Mouse (Mus musculus): ENCODE results near the gene Tenm3.

Gene Tenm3

DNA sequence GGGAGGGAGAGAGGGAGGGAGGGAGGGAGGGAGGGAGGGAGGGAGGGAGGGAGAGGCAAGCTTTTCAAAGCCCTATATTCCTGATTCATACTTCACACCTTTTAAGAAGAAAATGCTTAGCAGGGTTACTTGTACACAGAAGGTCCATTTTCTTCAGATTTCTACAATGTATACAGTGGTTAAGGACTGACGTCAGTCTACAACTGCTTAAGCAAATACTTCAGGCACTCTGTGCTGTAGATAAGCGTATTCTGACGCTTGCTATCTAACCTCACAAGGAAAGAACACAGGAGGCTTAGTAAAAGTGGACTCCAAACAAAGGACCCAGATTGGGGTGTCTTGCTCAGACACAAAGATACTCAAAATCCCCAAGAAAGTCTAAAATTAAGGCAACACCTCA lies 34.6 kb downstream of the Tenm3 start:
- DNase-seq (ENCODE audit: low spot score in 2 of 2): no peak

DNA sequence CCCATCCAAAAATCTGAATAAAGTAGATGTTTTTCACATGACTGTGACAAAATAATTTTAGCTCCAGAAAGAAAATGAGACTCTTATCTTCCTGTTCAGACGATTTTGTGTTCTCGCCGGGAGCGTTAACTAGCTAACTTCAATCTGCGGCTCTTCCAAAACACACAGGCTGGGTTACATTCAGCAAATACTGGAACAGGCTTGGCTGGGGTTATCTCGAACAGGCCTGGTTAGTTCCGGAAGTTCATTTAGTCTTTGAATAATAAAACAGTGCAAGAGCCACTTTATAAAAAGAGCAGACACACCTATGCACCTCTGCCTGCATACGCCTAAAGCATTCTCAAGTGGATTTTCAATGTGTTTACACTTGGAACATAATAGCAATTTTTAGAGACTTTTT lies 40.7 kb downstream of the Tenm3 start:
- DNase-seq (ENCODE audit: low spot score in 2 of 2): no peak

DNA sequence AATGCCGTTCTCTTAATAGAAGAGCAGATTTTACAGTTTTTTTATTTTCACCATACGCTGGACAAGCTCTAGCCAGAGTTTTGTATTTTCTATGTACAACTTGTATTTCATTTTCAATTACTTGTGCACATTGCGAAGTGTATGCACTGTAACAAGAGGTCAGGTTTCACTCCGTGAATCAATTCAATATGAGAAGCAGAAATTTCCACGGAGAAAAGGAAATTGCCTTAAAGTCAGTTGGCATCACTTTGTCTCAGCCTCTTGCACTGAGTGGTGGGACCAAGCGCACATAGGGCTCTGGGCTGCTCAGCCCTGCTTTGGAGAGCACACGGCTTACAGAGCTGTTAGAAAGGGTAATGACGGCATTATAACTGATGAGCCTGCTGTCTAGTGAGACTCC lies 41.5 kb downstream of the Tenm3 start:
- no peak for DNase-seq (ENCODE audit: low spot score in 2 of 2)

DNA sequence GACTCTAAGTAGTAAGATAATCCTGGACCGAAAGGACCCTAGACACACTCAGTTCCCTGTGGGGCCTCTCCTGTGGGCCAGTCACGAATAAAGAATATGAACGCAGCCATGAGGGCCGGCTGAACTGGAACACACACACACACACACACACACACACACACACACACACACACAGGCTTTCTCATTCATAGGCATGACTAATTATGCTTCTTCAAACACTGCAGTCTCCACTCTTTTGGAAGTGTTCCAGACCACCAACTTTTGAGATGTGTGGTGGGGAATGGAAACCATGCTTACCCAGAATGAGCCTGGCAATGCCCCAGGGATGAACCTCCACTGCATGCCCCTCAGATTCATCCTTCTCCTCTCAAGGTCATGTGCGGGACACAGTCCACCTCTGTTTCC lies 45.8 kb downstream of the Tenm3 start:
- no peak for DNase-seq (ENCODE audit: low spot score in 2 of 2)

DNA sequence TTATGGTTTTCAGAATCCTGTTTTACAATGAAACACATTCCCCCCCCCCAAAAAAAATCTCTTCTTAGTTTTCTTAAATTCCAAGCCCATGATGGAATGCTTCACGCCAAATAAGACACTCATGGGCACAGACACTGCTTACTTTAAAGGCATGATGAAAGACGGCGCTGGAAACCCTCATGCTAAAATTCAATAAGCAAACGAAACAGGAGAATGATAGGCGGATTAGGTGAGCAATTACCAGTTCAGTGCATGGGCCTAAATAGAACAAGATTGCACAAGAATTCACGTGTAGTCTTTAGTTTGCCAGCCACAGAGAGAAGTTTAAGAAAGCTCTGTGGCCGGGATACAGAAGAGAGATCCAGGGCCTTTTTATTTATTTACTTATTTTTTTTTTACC lies 49.5 kb downstream of the Tenm3 start:
- no peak for DNase-seq (ENCODE audit: low spot score in 2 of 2)

DNA sequence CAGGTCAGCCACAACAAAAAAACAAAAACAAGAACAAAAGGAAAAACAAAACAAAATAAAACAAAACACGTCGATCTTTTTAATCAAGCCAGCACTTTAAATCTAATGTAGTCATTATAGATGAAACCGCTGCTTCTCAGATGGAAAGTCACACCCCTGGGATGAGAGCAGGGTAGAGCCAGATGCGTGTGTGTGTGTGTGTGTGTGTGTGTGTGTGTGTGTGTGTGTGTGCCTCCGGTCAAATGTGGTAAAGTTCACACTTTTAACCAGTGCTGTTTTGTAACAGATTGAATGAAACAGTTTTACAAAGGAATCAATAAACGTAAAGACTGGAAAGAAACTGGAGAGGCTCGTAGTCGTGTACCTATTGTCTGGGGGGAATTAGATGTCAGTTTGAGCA lies 50.0 kb downstream of the Tenm3 start:
- no peak for DNase-seq (ENCODE audit: low spot score in 2 of 2)

DNA sequence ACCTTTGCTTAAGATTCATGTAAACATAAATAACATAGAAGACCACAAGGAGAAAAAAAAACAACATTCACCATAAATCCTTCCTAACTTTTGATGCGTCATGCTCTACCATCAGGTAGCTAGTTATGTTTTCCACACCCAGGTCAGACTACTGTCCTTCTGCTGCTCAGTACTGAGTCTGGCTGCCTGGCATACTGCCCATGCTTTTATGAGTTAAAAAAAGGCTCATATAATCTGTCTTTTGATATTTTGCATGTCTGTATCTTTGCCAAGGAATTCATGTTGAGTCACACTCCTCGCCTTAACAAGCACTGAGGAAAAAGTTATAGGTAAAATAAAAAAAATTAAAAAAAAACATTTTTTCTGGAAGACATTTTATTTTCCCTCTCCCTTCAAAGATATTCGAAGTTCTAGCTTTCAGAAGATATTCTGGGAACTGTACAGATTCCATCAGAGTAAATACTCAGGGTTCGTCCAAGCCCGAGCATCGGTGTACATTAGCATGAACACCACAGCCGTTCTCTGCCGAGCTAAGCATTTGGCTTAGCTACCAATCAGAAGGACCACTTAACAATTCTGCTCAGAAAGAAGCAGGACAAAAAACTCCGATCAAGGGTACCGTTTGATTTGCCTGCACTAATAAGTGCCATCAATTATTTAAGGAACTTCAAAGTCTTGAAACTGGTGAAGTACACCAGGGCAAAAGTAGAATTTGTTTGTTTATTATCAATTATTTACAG lies 51.0 kb downstream of the Tenm3 start:
- no peak for DNase-seq (ENCODE audit: low spot score in 2 of 2)

DNA sequence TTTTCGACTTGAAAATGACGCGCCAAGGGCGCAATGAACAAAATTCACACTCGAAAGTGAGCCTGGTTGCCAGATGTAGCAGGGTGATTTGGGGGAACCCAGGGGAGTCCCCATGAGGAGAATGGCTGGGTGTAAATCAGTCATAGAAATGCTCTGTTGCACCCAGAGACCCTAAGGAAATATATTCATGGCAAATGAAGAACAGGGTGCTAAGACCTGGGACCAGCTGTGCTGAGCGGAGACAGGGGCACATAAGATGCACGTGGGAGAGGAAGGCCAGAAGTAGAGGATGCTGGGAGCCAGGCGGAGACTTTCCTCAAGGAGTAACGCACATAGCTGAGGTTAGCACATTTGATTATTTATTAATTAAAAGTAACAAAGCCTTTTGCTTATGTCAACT lies 60.4 kb downstream of the Tenm3 start:
- no peak for DNase-seq (ENCODE audit: low spot score in 2 of 2)

DNA sequence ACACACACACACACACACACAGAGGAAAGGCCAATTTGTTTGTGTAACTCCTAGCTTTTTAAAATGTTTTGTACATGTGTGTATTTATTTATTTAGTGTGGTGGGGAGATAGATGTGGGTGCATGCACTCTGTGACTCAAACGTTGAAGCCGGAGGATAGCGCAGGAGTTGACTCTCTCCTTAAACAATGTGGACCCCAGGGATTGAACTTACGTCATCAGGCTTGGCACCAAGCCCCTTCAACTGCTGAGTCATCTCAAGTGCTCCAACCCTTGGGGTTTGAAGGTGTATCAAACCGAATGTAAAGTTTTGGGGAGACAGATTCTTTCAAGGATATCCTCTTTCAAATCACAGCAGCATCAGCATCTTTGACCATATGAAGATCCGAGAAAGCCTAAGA lies 63.1 kb downstream of the Tenm3 start:
- no peak for DNase-seq (ENCODE audit: low spot score in 2 of 2)

DNA sequence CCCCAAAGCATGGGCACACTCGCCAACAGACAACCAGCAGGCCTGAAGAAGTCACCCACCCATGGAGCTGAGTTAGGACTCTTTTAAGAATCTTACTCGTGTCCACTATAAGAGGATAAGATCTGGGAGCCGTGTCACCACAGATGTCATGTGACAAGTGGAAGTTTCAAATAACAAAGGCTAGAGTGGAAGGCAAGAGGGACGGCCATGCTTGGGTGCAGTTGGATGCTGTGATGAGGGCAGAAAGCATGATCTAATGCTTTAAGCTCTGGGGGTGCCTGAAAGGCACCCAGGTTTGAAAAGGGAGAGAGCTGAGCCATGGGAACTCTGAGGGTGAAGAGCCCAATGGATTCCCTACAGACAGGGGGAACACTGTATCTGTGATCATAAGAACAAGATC lies 64.6 kb downstream of the Tenm3 start:
- DNase-seq (ENCODE audit: low spot score in 2 of 2): no peak

DNA sequence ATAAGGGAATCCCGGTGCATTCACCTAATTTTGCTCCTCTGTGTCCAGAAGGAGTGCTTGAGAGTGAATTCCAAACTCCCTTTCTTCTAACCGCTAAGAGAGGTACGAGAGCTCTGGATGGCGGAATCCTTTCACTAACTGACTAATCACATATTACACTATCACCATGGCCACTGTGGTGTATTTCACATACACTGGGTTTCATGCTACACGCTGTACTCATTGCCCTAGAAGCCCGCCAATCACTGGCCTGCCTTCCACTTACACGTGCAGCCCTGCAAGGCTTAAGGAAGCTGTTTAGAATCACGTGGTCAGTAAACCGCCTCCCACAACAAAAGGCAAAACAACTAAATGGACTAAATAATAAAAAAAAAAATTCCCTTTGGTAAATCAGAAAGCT lies 67.7 kb downstream of the Tenm3 start:
- no peak for DNase-seq (ENCODE audit: low spot score in 2 of 2)

DNA sequence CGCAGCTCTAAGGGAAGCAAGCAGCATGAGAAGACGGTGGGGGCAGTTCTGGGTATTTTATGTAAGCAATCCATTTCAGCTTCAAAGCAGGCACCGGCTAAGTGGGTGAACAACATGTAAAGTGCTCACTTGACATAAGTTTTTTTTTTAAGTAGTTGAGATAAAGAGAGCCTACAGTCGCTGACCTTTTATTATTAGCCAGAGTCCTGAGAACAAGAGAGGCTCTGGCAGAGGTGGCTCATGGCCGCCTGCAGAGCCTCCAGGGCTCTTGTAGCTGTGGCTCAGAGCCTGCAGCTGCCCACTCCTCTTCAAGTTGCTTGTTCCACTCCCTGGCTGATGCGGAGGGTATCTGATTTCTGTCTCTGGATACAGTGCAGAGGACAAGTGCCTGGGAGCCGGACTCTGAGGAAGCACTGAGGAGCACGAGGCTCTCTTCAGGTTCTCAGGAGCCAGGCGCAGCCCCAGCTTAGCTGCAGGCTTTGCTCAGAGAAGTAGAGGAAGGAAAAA lies 68.2 kb downstream of the Tenm3 start:
- no peak for DNase-seq (ENCODE audit: low spot score in 2 of 2)

DNA sequence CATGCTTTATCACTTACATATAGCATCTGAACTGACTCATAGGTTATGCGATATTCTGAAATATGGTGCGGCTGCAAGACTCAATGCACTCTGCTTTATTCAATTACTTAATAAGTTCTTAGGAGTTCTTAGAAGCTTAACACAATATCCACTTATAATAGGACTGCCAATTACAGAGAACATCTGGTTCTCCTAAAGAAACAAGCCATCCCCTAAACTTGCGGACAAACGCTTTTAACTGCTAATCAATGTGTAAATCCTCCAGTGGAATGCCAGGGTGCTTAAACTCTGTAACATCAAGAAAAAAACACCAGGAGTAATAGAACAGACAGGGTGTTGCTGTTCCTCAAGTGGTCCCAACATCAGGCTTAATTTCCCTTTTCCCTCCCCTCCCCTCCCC lies 68.9 kb downstream of the Tenm3 start:
- DNase-seq (ENCODE audit: low spot score in 2 of 2): no peak

DNA sequence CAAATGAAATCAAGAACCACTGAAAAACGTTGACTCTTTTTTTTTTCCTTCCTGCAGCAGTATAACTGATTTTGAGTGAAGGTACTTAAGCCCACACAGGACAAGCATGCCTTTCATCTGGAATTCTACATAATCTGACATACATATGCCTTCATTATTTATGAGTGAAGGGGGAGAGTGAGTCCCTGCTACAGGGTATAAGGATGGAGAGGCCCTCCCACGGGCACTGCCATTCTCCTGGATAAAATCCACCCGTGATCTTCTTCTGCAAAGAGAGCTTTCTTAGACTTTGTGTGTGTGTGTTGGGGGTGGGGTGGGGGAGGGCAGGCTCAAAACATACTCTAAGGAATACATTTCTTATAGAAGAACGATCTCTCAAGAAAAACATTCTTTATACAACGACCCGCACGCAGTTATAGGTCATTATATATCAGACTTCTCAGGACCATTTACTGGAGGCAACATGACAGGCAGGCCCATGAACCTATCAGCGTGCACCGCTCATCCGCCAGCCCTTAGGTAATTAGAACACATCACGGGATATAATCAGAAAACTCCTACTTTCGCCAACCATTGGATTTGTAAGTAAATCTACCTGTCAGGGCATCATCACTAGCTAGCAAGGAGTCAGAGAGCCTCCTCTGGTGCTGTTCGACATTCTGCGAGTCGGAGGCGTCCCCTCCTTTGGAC lies 77.1 kb downstream of the Tenm3 start:
- no peak for DNase-seq (ENCODE audit: low spot score in 2 of 2)

DNA sequence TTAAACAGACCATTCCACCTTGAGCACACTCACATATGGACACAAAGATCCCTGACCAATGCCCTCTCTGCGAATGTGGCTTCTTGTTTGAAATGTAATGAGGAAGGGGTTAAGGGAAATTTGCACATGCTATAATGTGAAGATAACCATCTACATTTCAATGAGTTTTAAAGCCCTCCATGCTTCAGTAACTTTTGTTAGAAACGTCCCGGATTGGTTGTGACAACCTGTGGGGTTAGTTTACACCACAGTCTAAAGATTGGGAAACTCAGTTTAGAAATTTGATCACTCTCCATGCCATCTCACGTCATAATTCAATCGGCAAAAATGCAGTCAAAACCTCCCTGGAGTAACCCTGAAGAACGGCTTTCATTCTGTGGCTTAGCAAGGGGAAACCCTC lies 78.5 kb downstream of the Tenm3 start:
- DNase-seq (ENCODE audit: low spot score in 2 of 2): no peak

DNA sequence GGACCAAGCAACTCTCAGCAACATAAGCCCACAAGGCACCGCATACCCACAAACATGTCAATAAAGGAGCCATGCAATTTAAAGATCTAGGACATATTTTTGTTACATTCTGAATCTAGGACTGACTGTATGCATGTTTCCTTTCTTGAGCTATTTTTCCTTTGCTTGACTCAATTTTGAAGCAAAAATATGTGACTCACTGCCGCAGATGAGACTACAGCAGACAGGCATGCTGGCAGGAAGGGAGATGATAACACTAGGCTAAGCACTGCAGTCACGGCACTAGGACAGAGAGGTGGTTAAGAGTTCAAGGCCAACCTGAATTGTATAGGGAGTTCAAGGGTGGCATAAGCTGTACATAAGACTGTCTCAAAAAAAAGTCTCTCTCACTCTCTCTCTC lies 79.7 kb downstream of the Tenm3 start:
- DNase-seq (ENCODE audit: low spot score in 2 of 2): no peak

DNA sequence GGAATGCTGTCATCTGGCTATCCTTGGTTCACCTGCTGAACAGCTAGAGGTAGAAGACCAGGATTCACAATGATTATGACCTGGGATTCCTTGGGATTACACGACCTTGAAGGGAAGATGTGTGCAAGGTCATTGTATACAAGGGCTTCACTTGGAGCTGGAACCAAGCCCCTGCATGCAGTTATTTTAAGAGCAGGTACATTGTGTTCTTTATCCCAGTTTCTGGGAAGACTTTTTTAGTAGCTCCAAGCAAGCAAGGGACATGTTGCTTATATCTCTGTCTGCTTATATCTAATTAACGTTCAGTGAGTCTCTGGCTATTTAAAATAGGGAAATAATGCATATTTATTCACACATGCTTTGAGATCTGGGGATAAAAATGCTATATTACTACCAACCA lies 86.9 kb downstream of the Tenm3 start:
- no peak for DNase-seq (ENCODE audit: low spot score in 2 of 2)

DNA sequence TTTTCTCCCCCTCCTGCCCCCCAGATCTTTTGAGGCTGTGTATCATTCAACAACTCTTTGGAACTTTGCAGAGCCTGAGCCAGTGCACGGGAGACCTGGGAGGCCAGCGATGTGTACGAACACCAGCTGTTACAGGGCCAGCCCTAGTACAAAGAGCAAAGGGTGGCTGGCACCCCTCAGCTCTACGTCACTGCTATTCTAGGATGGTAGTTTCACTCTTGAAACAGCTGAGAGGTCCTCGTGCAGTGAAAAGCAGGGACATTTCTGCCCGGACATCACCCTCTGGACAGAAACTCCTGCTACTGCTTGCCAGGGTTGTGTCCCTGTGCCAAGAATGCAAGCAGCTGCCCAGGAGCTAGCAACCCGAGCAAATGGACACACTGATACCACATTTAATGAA lies 88.3 kb downstream of the Tenm3 start:
- no peak for DNase-seq (ENCODE audit: low spot score in 2 of 2)

DNA sequence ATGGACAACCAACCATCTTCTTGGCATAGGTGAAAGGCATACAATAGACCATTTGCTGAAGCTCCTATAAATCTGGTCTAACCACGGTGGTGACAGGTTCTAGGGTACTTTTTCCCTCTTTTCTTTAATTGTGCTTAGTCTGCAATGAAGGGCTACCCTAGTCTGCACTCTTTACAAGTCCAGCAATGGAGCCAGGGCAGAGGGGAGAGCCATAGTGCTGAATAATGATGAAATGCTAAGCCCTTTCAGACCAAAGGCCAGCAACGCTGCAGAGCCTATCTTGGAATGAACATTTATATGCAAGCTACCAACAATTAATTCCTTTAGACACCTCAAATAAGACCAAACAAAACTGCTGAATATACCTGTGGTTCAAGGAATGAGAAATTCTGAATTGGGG lies 88.8 kb downstream of the Tenm3 start:
- DNase-seq (ENCODE audit: low spot score in 2 of 2): no peak

DNA sequence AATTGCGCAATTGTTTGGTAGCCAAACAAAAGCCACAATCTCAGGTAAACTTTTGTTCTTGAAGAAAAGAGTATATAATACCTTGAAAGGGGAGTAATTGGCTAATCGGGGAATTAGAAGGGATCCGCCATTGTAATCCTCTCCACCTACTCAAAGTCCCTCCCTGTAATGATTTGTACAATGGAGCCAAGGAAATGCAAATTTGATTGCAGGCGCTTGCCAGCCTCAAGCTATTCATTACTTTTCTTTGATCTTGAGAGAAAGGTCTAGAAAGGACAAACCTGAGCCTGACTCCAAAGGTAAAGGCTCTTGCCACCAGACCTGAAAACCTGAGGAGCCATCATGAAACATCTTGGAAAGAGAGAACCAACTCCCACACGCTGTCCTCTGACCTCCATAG lies 91.8 kb downstream of the Tenm3 start:
- DNase-seq (ENCODE audit: low spot score in 2 of 2): no peak

DNA sequence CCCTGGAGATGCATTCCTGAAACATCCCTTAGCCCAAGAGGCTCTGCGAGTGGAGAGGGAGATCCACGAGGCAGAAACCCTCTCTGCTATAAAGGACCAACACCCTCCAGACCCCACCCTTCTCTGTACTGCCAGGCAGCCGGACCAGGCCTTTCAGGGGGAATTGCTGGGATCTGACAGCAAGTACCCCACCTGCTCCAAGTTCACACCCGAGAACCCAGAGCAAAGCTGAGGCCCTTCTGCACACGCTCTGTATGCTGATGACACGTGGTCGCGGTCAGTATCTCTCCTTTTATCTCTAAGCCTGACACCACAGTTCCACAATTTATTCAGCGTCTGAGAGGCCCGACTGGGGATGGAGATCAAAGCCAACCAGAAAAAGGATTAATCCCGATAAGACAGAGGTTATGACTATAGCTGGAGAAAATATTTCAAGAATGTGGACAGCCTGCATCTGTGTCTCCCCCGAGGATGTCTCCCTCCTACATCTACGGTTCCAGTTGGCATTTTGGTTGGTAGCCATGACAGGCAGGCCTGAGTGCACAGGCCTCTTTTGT lies 95.2 kb downstream of the Tenm3 start:
- no peak for DNase-seq (ENCODE audit: low spot score in 2 of 2)

DNA sequence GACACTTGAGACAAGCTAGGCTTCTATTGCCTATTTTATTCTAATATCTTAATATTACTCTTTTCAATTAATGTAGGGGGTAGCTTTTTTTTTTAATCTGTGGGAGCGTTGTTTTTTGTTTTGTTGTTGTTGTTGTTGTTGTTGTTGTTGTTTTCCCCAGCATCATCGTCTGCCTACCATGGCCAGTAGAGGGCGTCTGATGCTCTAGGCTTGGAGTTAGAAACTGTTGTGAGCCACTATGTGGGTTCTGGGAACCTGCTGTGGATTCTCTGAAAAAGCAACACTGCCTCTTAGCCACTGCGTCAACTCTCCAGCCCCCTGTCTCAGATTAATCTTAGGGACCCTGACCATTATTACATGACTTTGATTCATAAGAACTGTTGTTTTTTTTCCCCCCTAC lies 99.8 kb downstream of the Tenm3 start:
- DNase-seq (ENCODE audit: low spot score in 2 of 2): no peak

DNA sequence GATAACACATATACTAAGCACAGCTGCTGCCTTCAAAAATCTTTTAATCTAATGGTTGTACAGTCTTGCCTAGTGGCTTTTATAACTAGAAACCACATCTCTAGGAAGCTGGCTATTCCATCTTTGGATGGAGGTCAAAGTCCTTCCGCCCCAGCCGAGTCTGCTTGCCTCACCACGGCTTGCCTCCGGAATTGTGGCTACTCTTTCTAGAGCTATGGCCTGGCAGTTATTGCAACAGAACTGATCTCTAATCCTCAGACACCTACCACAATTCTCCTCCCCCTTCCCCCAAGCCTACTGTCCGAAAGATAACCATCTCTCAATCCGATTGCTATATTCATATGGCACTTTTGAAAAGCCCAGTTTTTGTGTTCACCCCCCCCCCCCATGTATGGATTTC lies 101.0 kb downstream of the Tenm3 start:
- DNase-seq (ENCODE audit: low spot score in 2 of 2): no peak
